Mouse (Mus musculus): ENCODE measurements around the gene Cd72.

DNA sequence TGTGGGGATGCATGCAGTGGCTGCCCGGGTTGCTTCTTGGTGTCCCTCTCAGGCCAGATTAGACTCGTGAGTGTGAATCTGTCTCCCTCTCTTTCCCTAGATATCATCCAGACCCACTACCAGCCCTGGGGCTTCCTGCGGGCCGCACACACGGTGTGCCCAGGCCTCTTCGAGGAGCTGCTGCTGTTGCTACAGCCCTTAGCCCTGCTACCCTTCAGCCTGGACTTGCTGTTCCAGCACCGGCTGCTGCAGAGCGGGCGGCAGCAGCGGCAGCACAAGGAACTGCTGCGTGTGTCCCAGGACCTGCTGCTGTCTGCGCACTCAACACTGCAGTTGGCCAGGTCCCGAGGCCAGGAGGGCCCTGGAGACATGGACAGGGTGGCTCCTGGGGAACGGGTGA, 29.2 kb downstream of the Cd72 start:
- TF ChIP-seq CTCF (IDR thresholded peaks at IDR 0.05; ENCODE audit: extremely low read depth, insufficient read length, insufficient replicate concordance, low read depth, low read length) (no peak), POLR2A (IDR thresholded peaks at IDR 0.05; ENCODE audit: low read depth, low read length) (no peak)
